Mouse (Mus musculus) embryo, embryonic 11.5 days (tissue): ENCODE results near the gene Siglecg.
A peak's percentile ranks its signal among the peaks of the same experiment; 100 is the strongest.

Experiments
- DNase-seq: peaks from one replicate; pipeline ENCODE4 v3.0.0-alpha.2; 2012; ENCODE audit warnings: low read depth, low spot score

The Siglecg gene

DNA sequence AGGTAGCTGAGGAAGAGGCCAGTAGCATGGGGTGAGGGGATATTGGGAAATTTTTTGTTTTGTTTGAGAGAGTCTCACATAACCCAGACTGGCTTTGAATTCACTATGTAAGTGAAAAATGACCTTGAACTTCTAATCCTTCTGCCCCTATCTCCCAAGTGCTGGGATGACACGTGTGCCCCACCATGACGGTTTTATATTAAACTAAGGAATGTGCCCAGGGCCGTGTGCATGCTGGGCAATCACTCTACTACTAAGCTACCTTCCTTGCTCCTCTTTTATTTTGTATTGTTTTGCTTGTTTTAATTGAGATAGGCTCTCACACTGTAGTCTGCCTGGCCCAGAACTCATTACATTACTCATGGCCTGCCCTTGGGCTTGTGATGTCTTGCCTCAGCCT is 33.1 kb downstream of the Siglecg start:
- DNase-seq: no peak

DNA sequence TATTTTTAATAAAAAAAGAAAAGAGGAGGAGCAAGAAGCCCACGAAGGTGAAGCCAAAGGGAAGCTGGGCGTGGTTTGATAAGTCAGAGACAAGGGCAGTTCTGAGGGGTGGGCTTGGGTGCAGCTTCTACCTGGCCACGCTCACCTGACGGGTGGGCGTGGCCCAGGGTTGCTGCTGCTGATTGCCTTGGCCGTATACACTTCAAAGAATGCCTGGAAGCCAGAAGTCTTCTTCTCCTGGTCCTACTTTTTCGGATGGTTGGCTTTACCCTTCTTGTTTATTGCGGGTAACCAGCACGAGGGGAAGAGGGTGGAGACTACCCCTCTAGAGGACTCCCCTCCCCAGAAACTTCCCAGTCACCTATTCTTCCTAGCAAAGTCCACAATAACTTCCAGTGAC is 34.7 kb downstream of the Siglecg start:
- no peak for DNase-seq

DNA sequence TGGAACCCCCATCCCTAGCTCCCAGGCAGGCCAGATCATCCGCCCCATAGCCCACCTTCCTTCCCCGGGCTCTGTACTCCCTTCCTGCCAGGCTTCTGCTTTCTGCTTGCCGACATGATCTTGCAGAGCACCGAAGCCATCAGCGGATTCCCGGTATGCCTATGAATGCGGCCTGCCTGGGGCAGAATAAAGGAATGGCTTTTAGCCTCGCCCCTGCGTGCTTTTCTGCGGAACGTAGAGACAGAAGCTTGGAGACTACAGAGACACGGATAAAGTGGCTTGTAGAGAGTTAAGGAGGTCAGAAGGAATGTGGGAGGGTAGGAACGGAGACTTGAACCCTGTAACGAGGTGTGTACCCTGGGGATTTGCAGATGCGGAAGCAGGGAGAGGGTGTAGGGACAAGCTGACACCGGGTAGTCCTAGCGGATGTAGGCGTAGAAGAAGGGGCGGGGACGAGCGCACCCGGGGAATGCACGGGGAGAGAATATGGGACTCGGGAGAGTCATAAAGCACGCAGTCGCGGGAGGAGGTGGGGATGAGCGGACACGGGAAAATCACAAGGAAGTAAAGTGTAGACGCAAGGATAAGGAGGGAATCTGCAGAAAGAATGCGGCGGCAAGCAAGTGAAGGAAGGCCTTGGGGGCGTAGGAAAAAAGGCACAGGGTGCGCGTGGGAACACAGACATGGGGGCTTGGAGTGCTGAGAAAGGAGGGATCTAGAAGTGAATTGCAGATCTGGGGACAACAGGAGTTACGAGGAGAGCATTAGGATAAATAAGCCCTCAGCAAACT is 35.3 kb downstream of the Siglecg start:
- peak; percentile 52 for DNase-seq

DNA sequence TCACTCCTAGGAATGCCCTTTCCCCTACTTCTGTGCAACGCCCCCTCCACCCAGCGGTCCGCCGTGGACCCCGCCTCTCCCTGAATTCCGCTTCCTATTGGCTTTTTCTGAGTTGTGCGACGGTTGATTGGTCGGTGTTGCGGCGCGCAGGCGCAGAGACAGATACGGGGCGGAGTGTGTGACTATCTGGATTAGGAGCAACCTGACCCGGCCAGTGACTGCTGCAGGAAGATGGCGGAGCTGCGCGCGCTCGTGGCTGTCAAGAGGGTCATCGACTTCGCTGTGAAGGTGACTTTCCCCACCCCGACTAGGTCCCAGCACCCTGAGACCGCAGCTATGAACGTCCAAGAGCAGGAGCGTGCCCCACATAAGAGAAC is 35.9 kb downstream of the Siglecg start, which contains the start of the genes Etfb and Gm45233:
Gene Etfb (plus strand): TSS at position 167 of the 377 bp plus-strand sequence.
Gene Gm45233 (plus strand): TSS at position 212 of the 377 bp plus-strand sequence.
- peak; percentile 92 for DNase-seq

GRCm38 (mm10) chr7:43447801-43448200 is 39.8 kb downstream of the Siglecg start:
- no peak for DNase-seq

DNA sequence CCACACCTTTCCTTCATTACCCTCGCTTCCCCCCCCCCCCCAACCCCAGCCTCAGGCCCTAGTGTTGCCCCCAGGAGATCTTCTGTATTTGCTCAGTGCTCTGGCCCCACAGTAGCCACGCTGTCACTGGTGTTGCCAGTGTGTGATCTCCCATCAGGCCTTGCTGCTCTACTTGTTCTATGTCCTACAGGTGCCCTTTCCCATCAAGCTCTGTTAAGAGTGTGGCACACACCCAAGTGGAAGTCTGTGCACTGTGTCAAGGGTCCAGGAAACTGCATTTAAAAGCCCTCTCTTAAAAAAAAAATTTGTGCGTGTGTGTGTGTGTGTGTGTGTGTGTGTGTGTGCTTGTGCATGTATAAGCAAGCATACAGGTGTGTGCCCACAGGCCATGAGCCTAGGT is 40.2 kb downstream of the Siglecg start:
- no peak for DNase-seq

DNA sequence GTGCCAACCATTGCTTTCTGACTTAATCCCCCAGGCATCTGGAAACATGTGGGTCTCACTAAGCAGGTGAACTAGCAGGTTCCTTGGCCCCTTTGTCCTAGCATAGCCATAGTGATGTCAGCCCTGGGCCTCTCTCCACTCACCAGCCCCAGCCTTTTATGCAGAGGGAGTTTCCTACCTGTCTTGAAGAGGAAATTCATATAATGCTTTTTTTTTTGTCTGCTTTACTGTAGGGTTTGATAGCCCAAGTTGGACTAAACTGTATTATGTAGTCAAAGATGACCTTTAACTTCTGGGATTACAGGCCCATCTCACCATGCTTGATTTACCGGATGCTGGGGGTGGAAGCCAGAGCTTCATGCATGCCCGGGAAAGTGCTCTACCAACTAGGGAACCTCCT is 41.8 kb downstream of the Siglecg start:
- no peak for DNase-seq

- no peak for DNase-seq
These were observed 43.7 kb downstream of the Siglecg start for GRCm38 (mm10) chr7:43451726-43452125.

DNA sequence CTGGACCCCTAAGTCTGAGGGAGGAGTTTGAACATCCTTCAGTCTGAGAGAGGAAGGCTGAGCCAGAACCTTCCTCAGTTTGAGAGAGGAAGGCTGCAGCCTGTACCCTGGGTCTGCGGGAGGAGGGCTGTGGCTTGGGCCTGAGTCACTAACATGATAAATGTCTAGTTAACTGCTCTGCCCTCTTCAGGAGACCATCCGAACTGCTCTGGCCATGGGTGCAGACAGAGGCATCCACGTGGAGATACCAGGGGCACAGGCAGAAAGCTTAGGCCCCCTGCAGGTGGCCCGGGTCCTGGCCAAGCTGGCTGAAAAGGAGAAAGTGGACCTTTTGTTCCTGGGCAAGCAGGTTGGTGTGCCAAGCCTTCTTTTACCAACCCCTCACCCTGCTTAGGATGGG is 44.6 kb downstream of the Siglecg start:
- DNase-seq: no peak

DNA sequence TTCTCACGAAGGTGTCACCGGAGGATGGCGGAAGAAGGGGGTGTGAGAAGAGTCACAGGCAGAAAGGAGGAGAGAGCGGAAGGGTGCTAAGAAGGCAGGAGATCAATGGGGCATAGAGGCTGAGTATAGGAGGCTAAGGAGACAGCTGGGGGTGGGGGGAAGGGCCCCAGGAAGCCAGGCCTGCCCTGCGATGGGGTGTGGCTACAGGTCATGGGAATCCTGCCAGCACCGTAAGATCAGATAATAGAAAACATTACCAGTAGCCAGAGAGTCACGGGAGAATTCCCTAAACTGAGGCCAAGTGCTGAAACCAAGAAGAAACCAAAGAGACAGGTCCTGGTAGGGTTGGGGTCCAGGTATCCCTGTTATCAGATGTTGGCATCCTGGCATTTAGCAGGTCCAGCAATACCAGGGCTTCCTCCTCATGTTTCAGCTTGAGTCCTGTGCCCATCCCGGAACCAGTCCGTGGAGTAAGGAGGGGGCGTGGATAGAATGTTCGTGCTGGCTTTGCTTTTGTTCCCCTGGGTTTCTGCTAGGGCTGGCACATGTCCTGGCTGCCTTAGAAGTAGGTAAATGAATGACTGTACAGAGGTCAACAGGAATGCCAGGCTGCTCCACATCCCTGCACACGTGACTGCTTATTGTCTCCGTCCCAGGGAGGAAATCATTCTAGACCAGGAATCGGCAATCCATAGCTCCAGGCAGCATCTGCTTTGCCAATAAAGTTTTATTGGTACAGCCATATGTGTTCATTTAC is 45.8 kb downstream of the Siglecg start:
- no peak for DNase-seq

GRCm38 (mm10) chr7:43454371-43454770 is 46.4 kb downstream of the Siglecg start:
- DNase-seq: no peak

DNA sequence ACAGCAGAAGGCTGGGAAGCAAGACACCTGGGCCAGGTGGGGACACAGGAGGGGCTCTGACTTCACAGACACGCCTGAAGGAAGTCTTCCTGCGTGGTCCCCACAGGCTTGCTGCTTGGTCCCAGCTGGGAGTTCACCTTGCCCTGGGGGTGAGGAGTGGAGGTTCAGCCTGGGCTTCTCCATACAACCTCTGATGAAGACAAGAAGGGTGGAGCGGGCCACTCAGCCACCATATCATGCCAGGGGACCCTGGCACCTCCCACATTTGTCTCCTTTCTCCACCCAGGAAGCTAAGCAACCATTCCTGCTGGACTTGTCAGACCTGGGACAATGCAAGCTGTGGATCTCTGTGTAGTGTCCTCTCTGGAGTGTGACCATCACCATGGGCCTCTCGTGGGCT is 54.8 kb downstream of the Siglecg start, which contains the start of gene Vsig10l:
Gene Vsig10l (plus strand): TSS at position 301 of the 400 bp plus-strand sequence.
- DNase-seq: no peak

GRCm38 (mm10) chr7:43463976-43464375 is 56.0 kb downstream of the Siglecg start:
- DNase-seq: no peak

- peak; percentile 47 for DNase-seq
These were observed 56.9 kb downstream of the Siglecg start for GRCm38 (mm10) chr7:43464864-43465343.

- peak; percentile 70 for DNase-seq
These were observed 57.5 kb downstream of the Siglecg start for GRCm38 (mm10) chr7:43465344-43466098.

- DNase-seq: no peak
These were observed 58.2 kb downstream of the Siglecg start for GRCm38 (mm10) chr7:43466099-43466694.
